Mouse (Mus musculus): Measurements from ENCODE around the gene Olfr710. TPM values are rescaled to one million over a fixed set of nuclear protein-coding genes. Genes with fewer than 3 reads are reported as not detected.
A peak's percentile ranks its signal among the peaks of the same experiment; 100 is the strongest.
"Not testable (repeated sequence)": the region's sequence is repeated elsewhere in the genome, so short reads cannot be mapped to it uniquely, and the experiment has no call there.

Gene Olfr710
- not detected in 2 replicates for polyA plus RNA-seq (2014; fragmentation: Nextera tagmentation; extraction: Ambion mirVana)

GRCm38 (mm10) chr7:106948212-106948611 lies at the start of gene Olfr710:
Gene Olfr710, minus strand, starts transcription at chr7:106948312.
- Histone ChIP-seq H3K36me3 (ENCODE audit: control insufficient read depth, insufficient read depth, low read length) (no peaks in the 10 kb centered on the region), H3K9ac (ENCODE audit: low read depth, low read length) (no peak within 1 kb of the TSS), H3K4me3 (ENCODE audit: low read depth, low read length) (no peak within 1 kb of the TSS), H3K4me1 (ENCODE audit: control insufficient read depth, insufficient read depth, low read length) (no peaks in the 10 kb centered on the region), H3K4me2 (ENCODE audit: low read depth, low read length) (no peak within 1 kb of the TSS), H3K9me3 (ENCODE audit: control insufficient read depth, low read length) (no peaks in the 10 kb centered on the region), H3K27me3 (replicated peaks; ENCODE audit: control insufficient read depth, insufficient read depth, low read length) (no peaks in the 10 kb centered on the region), H3K27ac (replicated peaks; ENCODE audit: low read depth, low read length) (no peak within 1 kb of the TSS)
- DNase-seq (ENCODE audit: low spot score) (peak; percentile 0), ATAC-seq (ENCODE audit: low read depth) (no peak)
- WGBS, result 73% methylated on average over 3 of the region's 3 CpGs

DNA sequence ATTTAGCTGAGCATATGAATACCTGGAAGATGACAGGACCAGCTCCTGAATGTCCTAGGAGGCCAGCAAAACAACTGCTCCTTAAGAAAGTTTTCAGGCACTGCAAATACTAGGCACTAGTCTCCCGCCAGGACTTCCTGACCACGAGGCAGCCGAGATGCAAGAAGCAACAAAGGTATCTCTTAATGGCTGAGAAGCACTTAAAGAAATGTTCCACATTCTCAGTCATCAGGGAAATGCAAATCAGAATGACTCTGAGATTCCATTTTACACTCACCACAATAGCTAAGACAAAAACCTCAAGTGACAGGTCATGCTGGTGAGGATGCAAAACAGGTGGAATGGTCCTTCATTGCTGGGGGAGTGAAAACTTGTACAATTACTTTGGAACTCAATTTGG lies 37.1 kb upstream of the Olfr710 start:
- no peak overlapping the region for H3K4me3 ChIP-seq (ENCODE audit: low read depth, low read length)
- H3K4me2 ChIP-seq (ENCODE audit: low read depth, low read length), result no peak overlapping the region
- no peaks in the 10 kb centered on the region for H3K36me3 ChIP-seq (ENCODE audit: control insufficient read depth, insufficient read depth, low read length)
- 93% methylated on average over 3 of the region's 3 CpGs for WGBS
- no peak for ATAC-seq (ENCODE audit: low read depth)
- H3K27ac ChIP-seq (replicated peaks; ENCODE audit: low read depth, low read length), result no peak overlapping the region
- no peak overlapping the region for H3K9ac ChIP-seq (ENCODE audit: low read depth, low read length)
- no peaks in the 10 kb centered on the region for H3K27me3 ChIP-seq (replicated peaks; ENCODE audit: control insufficient read depth, insufficient read depth, low read length)
- H3K4me1 ChIP-seq (ENCODE audit: control insufficient read depth, insufficient read depth, low read length), result no peaks in the 10 kb centered on the region
- no peaks in the 10 kb centered on the region for H3K9me3 ChIP-seq (ENCODE audit: control insufficient read depth, low read length)
- DNase-seq (ENCODE audit: low spot score), result no peak

DNA sequence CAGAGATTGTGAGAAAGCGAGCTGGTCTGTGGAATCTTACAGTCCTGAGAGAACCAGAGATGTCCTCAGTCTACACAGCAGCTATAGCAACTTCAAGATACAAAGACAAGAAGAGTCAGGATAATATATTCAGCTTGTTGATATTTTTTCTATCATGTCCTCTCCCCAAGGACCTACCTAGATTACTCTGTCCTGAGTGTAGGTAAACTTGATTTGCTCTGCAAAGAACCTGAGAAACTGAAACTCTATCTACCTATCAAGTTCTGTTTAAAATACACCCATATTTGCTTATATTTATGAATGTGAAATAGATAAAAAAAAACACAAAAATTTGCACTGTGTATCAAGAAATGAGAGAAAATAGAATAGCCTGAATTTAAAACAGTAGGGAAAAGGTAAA lies 27.2 kb upstream of the Olfr710 start, which contains the start of gene Olfr711:
Gene Olfr711, minus strand, starts transcription at position 101 of the 400 bp plus-strand sequence.
- Histone ChIP-seq H3K27ac (replicated peaks; ENCODE audit: low read depth, low read length) (no peak within 1 kb of the TSS), H3K27me3 (replicated peaks; ENCODE audit: control insufficient read depth, insufficient read depth, low read length) (no peaks in the 10 kb centered on the region), H3K36me3 (ENCODE audit: control insufficient read depth, insufficient read depth, low read length) (no peaks in the 10 kb centered on the region), H3K9me3 (ENCODE audit: control insufficient read depth, low read length) (no peaks in the 10 kb centered on the region), H3K4me3 (ENCODE audit: low read depth, low read length) (no peak within 1 kb of the TSS), H3K4me2 (ENCODE audit: low read depth, low read length) (no peak within 1 kb of the TSS), H3K4me1 (ENCODE audit: control insufficient read depth, insufficient read depth, low read length) (no peaks in the 10 kb centered on the region), H3K9ac (ENCODE audit: low read depth, low read length) (no peak within 1 kb of the TSS)
- no peak for DNase-seq (ENCODE audit: low spot score)
- ATAC-seq (ENCODE audit: low read depth), result no peak
- 55% methylated on average over 1 of the region's 1 CpGs for WGBS

DNA sequence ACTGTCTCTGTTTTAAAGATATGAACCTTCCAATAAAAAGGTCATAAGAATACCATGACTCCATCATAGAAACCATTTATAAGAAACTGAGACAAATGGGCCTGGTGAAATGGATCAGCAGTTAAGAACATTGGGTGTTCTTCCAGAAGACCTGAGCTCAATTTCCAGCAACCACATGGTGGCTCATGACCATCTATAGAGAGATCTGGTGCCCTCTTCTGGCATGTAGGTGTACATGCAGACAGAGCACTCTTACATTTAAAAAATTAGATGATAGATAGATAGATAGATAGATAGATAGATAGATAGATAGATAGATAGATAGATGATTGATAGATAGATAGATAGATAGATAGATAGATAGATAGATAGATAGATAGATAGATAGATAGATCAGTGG lies 19.4 kb upstream of the Olfr710 start:
- not testable (repeated sequence) for H3K27ac ChIP-seq (replicated peaks; ENCODE audit: low read depth, low read length); H3K27me3 ChIP-seq (replicated peaks; ENCODE audit: control insufficient read depth, insufficient read depth, low read length); DNase-seq (ENCODE audit: low spot score); H3K9ac ChIP-seq (ENCODE audit: low read depth, low read length); H3K36me3 ChIP-seq (ENCODE audit: control insufficient read depth, insufficient read depth, low read length); H3K9me3 ChIP-seq (ENCODE audit: control insufficient read depth, low read length); H3K4me1 ChIP-seq (ENCODE audit: control insufficient read depth, insufficient read depth, low read length); H3K4me2 ChIP-seq (ENCODE audit: low read depth, low read length); ATAC-seq (ENCODE audit: low read depth); H3K4me3 ChIP-seq (ENCODE audit: low read depth, low read length)

DNA sequence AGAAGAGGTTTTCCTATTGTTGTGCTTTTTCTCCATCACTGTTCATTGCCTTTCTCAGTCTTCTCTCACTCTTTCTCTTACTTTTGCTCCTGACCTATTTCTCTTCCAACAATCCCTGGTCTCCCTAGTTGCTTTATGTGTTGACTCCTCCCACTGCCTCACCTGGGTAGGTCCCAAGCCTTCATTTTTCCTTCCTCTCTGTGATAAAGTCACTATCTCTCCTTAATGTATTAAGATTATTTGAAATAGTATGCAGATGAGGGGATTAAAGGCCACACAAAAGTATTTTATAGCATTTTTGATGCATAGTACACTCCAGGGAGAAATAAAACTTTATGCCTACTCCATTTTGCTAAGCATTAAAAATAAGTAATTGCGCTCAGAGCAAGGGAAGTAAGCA lies 15.7 kb upstream of the Olfr710 start, which contains the start of gene Olfr6:
Gene Olfr6, minus strand, starts transcription at position 101 of the 400 bp plus-strand sequence.
- no peaks in the 10 kb centered on the region for H3K36me3 ChIP-seq (ENCODE audit: control insufficient read depth, insufficient read depth, low read length)
- ATAC-seq (ENCODE audit: low read depth) (no peak), DNase-seq (ENCODE audit: low spot score) (no peak)
- WGBS, result 76% methylated on average over 1 of the region's 1 CpGs
- H3K27ac ChIP-seq (replicated peaks; ENCODE audit: low read depth, low read length), result no peak within 1 kb of the TSS
- no peak within 1 kb of the TSS for H3K4me3 ChIP-seq (ENCODE audit: low read depth, low read length)
- H3K9me3 ChIP-seq (ENCODE audit: control insufficient read depth, low read length), result no peaks in the 10 kb centered on the region
- no peak within 1 kb of the TSS for H3K9ac ChIP-seq (ENCODE audit: low read depth, low read length)
- H3K4me1 ChIP-seq (ENCODE audit: control insufficient read depth, insufficient read depth, low read length), result no peaks in the 10 kb centered on the region
- H3K4me2 ChIP-seq (ENCODE audit: low read depth, low read length), result no peak within 1 kb of the TSS
- no peaks in the 10 kb centered on the region for H3K27me3 ChIP-seq (replicated peaks; ENCODE audit: control insufficient read depth, insufficient read depth, low read length)

DNA sequence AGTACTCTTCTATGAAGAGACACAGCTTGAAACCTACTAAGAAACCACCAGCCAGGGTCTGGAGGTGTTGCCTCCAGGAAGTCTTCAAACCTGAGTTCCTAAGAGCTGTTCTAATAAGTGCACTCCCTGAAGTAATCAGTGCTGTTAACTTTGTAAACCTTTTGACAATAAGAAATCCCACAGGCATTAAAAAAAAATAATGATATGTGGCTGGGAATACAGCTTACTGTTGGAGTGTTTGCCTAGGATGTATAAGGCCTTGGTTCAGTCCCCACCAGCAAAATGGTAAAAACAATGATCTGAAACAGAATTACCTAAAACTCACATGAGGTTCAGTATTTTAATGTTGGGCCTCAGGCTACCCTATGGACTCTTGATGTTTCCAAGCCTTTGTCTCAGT lies 16.0 kb downstream of the Olfr710 start, which contains the start of gene Olfr709-ps1:
Gene Olfr709-ps1, minus strand, starts transcription at position 101 of the 400 bp plus-strand sequence.
- Histone ChIP-seq H3K9me3 (ENCODE audit: control insufficient read depth, low read length) (no peaks in the 10 kb centered on the region), H3K9ac (ENCODE audit: low read depth, low read length) (no peak within 1 kb of the TSS), H3K4me1 (ENCODE audit: control insufficient read depth, insufficient read depth, low read length) (no peaks in the 10 kb centered on the region), H3K4me3 (ENCODE audit: low read depth, low read length) (no peak within 1 kb of the TSS), H3K27ac (replicated peaks; ENCODE audit: low read depth, low read length) (no peak within 1 kb of the TSS), H3K4me2 (ENCODE audit: low read depth, low read length) (no peak within 1 kb of the TSS), H3K36me3 (ENCODE audit: control insufficient read depth, insufficient read depth, low read length) (no peaks in the 10 kb centered on the region), H3K27me3 (replicated peaks; ENCODE audit: control insufficient read depth, insufficient read depth, low read length) (no peaks in the 10 kb centered on the region)
- no peak for DNase-seq (ENCODE audit: low spot score)
- ATAC-seq (ENCODE audit: low read depth), result no peak

- H3K36me3 ChIP-seq (ENCODE audit: control insufficient read depth, insufficient read depth, low read length); H3K27me3 ChIP-seq (replicated peaks; ENCODE audit: control insufficient read depth, insufficient read depth, low read length); H3K4me2 ChIP-seq (ENCODE audit: low read depth, low read length); H3K27ac ChIP-seq (replicated peaks; ENCODE audit: low read depth, low read length); ATAC-seq (ENCODE audit: low read depth); DNase-seq (ENCODE audit: low spot score); H3K9me3 ChIP-seq (ENCODE audit: control insufficient read depth, low read length); H3K9ac ChIP-seq (ENCODE audit: low read depth, low read length); H3K4me1 ChIP-seq (ENCODE audit: control insufficient read depth, insufficient read depth, low read length); H3K4me3 ChIP-seq (ENCODE audit: low read depth, low read length): not testable (repeated sequence)
- 70% methylated on average over 2 of the region's 7 CpGs for WGBS
Measured at GRCm38 (mm10) chr7:106920961-106921360, 27.2 kb downstream of the Olfr710 start.

DNA sequence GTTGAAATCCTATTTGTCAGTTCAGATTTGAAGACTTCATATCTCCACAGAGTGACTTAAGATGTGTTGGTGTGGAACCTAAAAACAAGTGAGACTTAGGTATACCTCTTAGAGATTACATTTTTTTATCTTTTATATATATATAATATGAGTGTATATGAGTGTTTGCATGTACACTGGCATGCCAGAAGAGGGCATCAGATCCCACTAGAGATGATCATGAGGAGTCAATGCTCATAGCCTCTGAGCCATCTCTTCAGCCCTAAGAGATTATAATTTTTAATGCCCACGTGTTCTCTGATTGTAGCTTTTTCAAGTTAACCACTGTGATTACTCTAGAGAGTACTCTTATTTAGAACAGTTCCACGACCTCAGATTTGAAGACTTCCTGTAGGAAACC lies 40.4 kb downstream of the Olfr710 start, which contains the start of gene Olfr1532-ps1:
Gene Olfr1532-ps1, plus strand, starts transcription at position 326 of the 400 bp plus-strand sequence.
- Histone ChIP-seq H3K4me3 (ENCODE audit: low read depth, low read length) (no peak within 1 kb of the TSS), H3K27ac (replicated peaks; ENCODE audit: low read depth, low read length) (no peak within 1 kb of the TSS), H3K27me3 (replicated peaks; ENCODE audit: control insufficient read depth, insufficient read depth, low read length) (no peaks in the 10 kb centered on the region), H3K36me3 (ENCODE audit: control insufficient read depth, insufficient read depth, low read length) (no peaks in the 10 kb centered on the region), H3K4me2 (ENCODE audit: low read depth, low read length) (no peak within 1 kb of the TSS), H3K9ac (ENCODE audit: low read depth, low read length) (no peak within 1 kb of the TSS), H3K4me1 (ENCODE audit: control insufficient read depth, insufficient read depth, low read length) (no peaks in the 10 kb centered on the region), H3K9me3 (ENCODE audit: control insufficient read depth, low read length) (no peaks in the 10 kb centered on the region)
- WGBS, result 40% methylated on average over 2 of the region's 2 CpGs
- no peak for ATAC-seq (ENCODE audit: low read depth)
- no peak for DNase-seq (ENCODE audit: low spot score)

DNA sequence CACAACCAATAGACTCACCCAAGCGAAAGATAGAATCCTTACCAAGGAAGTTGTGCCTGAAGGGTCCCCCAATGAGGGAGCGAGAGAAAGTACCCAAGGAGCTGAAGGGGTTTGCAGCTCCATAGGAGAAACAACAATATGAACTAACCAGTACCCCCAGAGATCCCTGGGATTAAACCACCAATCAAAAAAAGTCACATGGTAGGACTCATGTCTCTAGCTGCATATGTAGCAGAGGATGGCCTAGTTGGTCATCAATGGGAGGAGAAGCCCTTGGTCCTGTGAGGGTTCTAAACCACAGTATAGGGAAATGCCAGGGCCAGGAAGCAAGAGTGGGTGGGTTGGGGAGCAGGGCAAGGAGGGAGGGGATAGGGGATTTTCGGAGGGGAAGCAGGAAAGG lies 47.0 kb downstream of the Olfr710 start, which contains the start of gene Olfr707:
Gene Olfr707, minus strand, starts transcription at position 101 of the 400 bp plus-strand sequence.
- H3K4me1 ChIP-seq (ENCODE audit: control insufficient read depth, insufficient read depth, low read length); H3K9me3 ChIP-seq (ENCODE audit: control insufficient read depth, low read length); H3K4me3 ChIP-seq (ENCODE audit: low read depth, low read length); H3K27me3 ChIP-seq (replicated peaks; ENCODE audit: control insufficient read depth, insufficient read depth, low read length); H3K27ac ChIP-seq (replicated peaks; ENCODE audit: low read depth, low read length); DNase-seq (ENCODE audit: low spot score); H3K9ac ChIP-seq (ENCODE audit: low read depth, low read length); H3K36me3 ChIP-seq (ENCODE audit: control insufficient read depth, insufficient read depth, low read length); ATAC-seq (ENCODE audit: low read depth); H3K4me2 ChIP-seq (ENCODE audit: low read depth, low read length): not testable (repeated sequence)
- 79% methylated on average over 3 of the region's 3 CpGs for WGBS
